Mouse (Mus musculus) testis, adult 2 months (tissue): ENCODE results near the gene Mettl16.

Experiments
- CTCF ChIP-seq: fragments of 200-500 bp; IDR thresholded peaks from 2 replicates; pipeline ENCODE4 v1.5.1; 2012; ENCODE audit warnings: low read depth, mild to moderate bottlenecking, inconsistent platforms, low read length, moderate library complexity; ENCODE audit not compliant: control insufficient read depth, insufficient read depth, insufficient replicate concordance
- POLR2A ChIP-seq: fragments of 200-500 bp; IDR thresholded peaks from 2 replicates; pipeline ENCODE4 v1.6.1; 2012; ENCODE audit warnings: low read depth, mild to moderate bottlenecking, inconsistent platforms, low read length, moderate library complexity; ENCODE audit not compliant: control insufficient read depth

DNA sequence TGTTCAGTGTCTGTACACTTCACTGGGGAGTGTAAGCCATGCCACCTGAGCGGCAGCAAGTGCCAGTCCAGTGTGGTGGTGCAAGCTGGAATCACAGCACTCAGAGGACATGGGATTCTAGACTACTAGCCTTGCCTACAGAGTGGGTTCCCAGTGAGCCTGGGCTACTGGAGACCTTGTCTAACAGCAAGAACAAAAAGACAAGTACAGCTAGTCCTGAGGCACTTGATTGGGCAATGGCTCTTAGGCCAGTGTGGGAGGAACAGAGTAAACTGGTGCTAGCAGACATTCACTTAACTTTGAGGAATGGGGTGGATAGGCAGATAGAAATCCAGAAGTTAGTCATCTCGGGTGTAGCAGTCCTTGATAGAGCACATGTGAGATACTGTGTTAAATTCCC, 1.8 kb downstream of the Mettl16 start:
- TF ChIP-seq CTCF (no peak), POLR2A (no peak)
